Mouse (Mus musculus): ENCODE results near the gene C1qb. TPM values are rescaled to one million over a fixed set of nuclear protein-coding genes. Genes with fewer than 3 reads are reported as not detected.

The C1qb gene
- polyA plus RNA-seq, 1 experiment: 395 TPM

DNA sequence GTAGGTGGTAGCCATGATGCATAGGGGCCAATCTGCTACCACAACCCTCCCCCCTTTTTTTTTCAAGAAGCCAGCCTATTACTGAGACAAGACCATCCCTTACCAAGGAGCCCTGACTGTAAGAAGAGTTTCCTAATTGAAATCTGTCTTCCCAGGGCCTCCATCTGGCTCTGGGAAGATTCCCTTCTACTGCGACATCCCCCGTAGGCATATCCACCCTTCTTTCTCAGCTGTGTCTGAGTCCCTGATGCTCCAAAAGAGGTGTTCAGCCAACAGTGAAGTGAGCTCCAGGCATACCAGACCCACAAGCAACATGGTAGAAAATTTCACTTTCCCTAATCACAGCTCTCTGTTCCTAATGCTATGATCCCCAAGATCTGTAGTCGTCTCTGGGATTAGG lies 33.5 kb upstream of the C1qb start:
- no peaks in the 10 kb centered on the region for H3K27me3 ChIP-seq (ENCODE audit: control insufficient read depth, insufficient read depth, low read length)
- 76% methylated on average over 3 of the region's 3 CpGs for WGBS
- H3K27ac ChIP-seq (ENCODE audit: control insufficient read depth, insufficient read depth, low read length): no peak overlapping the region
- no peak for DNase-seq
- no peaks in the 10 kb centered on the region for H3K36me3 ChIP-seq (ENCODE audit: control insufficient read depth, insufficient read depth, low read length)
- no peak overlapping the region for H3K4me3 ChIP-seq (ENCODE audit: control insufficient read depth, insufficient read depth, low read length)
- no peaks in the 10 kb centered on the region for H3K4me1 ChIP-seq (replicated peaks; ENCODE audit: control insufficient read depth, insufficient read depth, low read length)
- TF ChIP-seq POLR2A (IDR thresholded peaks at IDR 0.05; ENCODE audit: control insufficient read depth, extremely low read depth, insufficient read depth, low read length, poor library complexity) (no peak), CTCF (IDR thresholded peaks at IDR 0.05; ENCODE audit: borderline replicate concordance, control insufficient read depth, extremely low read depth, insufficient read depth, low read length, poor library complexity) (no peak)

DNA sequence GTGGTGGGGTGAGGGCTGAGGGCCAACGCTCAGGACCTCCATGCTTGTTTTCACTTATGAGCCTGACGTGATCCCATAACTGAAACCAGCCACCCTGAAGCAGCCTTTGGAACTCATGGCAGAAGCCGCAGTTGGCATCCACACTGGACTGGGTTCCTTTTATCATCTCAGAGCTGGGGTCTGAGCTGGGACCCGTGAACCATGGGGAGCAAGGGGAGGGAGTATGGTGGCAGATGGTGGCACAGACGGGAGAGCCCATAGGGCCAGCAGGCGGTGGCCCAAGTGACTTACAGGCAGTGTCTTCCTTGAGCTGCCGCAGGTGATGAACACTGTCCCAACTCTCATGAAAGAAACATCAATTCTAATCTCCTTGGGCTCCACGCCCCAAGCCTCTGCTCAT lies 32.8 kb upstream of the C1qb start:
- DNase-seq: no peak
- H3K27me3 ChIP-seq (ENCODE audit: control insufficient read depth, insufficient read depth, low read length): no peaks in the 10 kb centered on the region
- H3K4me1 ChIP-seq (replicated peaks; ENCODE audit: control insufficient read depth, insufficient read depth, low read length): no peaks in the 10 kb centered on the region
- 89% methylated on average over 8 of the region's 8 CpGs for WGBS
- H3K4me3 ChIP-seq (ENCODE audit: control insufficient read depth, insufficient read depth, low read length): no peak overlapping the region
- no peak overlapping the region for H3K27ac ChIP-seq (ENCODE audit: control insufficient read depth, insufficient read depth, low read length)
- H3K36me3 ChIP-seq (ENCODE audit: control insufficient read depth, insufficient read depth, low read length): no peaks in the 10 kb centered on the region
- TF ChIP-seq POLR2A (IDR thresholded peaks at IDR 0.05; ENCODE audit: control insufficient read depth, extremely low read depth, insufficient read depth, low read length, poor library complexity) (no peak), CTCF (IDR thresholded peaks at IDR 0.05; ENCODE audit: borderline replicate concordance, control insufficient read depth, extremely low read depth, insufficient read depth, low read length, poor library complexity) (no peak)

DNA sequence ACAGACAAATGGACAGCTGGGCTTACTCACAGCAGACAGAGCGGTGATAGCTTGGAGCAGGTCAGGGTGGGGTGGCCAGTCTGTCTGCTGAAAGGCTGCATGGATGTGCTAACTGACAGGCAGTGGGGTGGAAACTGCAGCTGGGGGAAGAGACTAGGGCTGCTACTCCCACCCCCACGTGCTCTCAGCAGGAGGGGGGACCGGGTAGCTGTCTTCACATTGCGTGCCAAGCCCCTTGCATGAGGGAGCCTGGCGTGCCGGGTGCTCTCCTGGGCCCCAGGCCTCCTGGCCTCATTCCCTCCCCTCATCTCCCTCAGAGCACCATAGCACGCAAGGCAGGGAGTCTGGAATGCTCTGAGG lies 31.2 kb upstream of the C1qb start:
- 53% methylated on average over 7 of the region's 7 CpGs for WGBS
- TF ChIP-seq CTCF (IDR thresholded peaks at IDR 0.05; ENCODE audit: borderline replicate concordance, control insufficient read depth, extremely low read depth, insufficient read depth, low read length, poor library complexity): no peak
- TF ChIP-seq POLR2A (IDR thresholded peaks at IDR 0.05; ENCODE audit: control insufficient read depth, extremely low read depth, insufficient read depth, low read length, poor library complexity): no peak
- H3K4me1 ChIP-seq (replicated peaks; ENCODE audit: control insufficient read depth, insufficient read depth, low read length): no peaks in the 10 kb centered on the region
- DNase-seq: no peak
- H3K4me3 ChIP-seq (ENCODE audit: control insufficient read depth, insufficient read depth, low read length): no peak overlapping the region
- no peak overlapping the region for H3K27ac ChIP-seq (ENCODE audit: control insufficient read depth, insufficient read depth, low read length)
- H3K36me3 ChIP-seq (ENCODE audit: control insufficient read depth, insufficient read depth, low read length): no peaks in the 10 kb centered on the region
- H3K27me3 ChIP-seq (ENCODE audit: control insufficient read depth, insufficient read depth, low read length): no peaks in the 10 kb centered on the region

DNA sequence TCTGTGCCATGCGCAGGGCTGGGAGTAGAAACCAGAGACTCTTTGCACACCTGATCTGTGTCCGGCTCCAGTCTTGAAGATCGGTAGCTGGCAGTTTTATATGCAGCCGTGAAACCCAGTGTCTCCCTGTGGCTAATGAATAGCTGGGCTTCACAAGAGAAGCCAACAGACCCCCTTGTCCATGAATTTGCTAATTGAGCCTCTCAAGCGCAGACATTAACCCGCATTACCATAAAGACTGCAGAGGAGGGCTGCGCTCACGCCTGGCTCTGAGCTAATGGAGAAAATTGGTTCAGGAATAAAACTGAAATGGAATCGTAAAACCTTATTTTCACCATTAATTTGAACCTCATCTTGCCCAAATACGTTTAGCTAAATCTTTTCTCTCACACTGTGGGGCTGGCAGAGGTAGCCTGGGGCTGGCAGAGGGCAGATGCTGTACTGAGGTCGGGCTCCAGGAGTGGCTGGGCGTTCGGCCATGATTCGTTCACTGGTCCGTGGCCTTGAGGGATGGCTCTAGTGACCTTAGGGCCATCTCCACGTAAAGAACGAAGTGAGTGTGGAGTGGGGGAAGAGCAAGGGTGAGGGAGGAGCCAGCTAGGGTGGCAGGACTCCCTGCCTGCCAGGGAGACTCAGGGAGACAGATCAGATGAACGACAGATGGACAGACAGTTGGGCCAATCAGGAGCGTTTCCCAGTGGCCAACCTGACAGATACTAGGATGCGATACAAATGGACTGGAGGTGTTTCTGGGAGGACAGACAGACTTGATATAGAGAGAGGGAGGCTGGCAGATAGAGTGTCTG lies 30.6 kb upstream of the C1qb start:
- Histone ChIP-seq H3K27ac (ENCODE audit: control insufficient read depth, insufficient read depth, low read length) (no peak overlapping the region), H3K36me3 (ENCODE audit: control insufficient read depth, insufficient read depth, low read length) (no peaks in the 10 kb centered on the region), H3K27me3 (ENCODE audit: control insufficient read depth, insufficient read depth, low read length) (no peaks in the 10 kb centered on the region; the same call in 1 of the 2 replicates), H3K4me1 (replicated peaks; ENCODE audit: control insufficient read depth, insufficient read depth, low read length) (no peaks in the 10 kb centered on the region), H3K4me3 (ENCODE audit: control insufficient read depth, insufficient read depth, low read length) (no peak overlapping the region)
- 83% methylated on average over 20 of the region's 20 CpGs for WGBS
- no peak for DNase-seq
- TF ChIP-seq CTCF (IDR thresholded peaks at IDR 0.05; ENCODE audit: borderline replicate concordance, control insufficient read depth, extremely low read depth, insufficient read depth, low read length, poor library complexity) (no peak), POLR2A (IDR thresholded peaks at IDR 0.05; ENCODE audit: control insufficient read depth, extremely low read depth, insufficient read depth, low read length, poor library complexity) (no peak)

DNA sequence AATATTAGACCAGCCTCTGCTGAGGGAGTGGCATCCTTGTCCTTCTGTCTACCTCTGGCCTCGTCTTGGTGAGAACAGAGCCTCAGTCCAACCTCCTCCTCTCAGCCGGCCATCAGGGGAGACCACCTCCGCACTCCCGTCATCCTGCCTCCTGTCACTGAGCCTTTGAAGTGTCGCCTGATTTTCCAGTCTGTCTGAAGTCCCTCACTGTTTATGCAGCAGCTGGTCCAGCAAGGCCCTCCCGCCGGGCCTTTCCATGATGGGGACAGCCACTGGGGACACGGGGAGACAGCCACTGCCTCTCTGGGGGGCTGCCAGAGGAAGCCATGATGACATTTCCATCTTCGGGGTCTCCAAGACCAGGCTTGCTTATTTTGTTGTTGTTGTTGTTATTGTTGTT lies 26.9 kb upstream of the C1qb start:
- TF ChIP-seq CTCF (IDR thresholded peaks at IDR 0.05; ENCODE audit: borderline replicate concordance, control insufficient read depth, extremely low read depth, insufficient read depth, low read length, poor library complexity) (no peak), POLR2A (IDR thresholded peaks at IDR 0.05; ENCODE audit: control insufficient read depth, extremely low read depth, insufficient read depth, low read length, poor library complexity) (no peak)
- DNase-seq: no peak
- H3K36me3 ChIP-seq (ENCODE audit: control insufficient read depth, insufficient read depth, low read length): no peaks in the 10 kb centered on the region
- H3K27ac ChIP-seq (ENCODE audit: control insufficient read depth, insufficient read depth, low read length): no peak overlapping the region
- WGBS: 28% methylated on average over 9 of the region's 9 CpGs
- no peak overlapping the region for H3K4me3 ChIP-seq (ENCODE audit: control insufficient read depth, insufficient read depth, low read length)
- H3K27me3 ChIP-seq (ENCODE audit: control insufficient read depth, insufficient read depth, low read length): no peaks in the 10 kb centered on the region; the same call in 1 of the 2 replicates
- no peaks in the 10 kb centered on the region for H3K4me1 ChIP-seq (replicated peaks; ENCODE audit: control insufficient read depth, insufficient read depth, low read length)

DNA sequence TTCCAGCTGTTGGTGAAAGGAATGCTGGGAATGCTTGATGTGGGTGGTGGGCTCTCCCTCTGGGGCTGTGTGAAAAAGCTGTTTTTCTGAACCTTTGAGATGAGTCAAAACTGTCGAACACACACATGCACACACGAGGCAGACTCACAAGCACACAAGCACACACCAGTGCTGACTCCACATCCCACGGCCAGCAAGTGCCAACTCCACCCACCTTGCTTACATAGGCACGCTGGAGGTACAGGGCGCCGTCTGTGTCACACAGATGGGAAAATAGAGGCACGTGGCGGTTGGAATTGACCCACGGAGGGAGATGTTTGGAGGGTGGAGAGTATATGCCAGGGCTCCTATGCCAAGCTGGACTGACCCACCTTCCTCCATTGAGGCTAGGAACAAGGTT lies 25.8 kb upstream of the C1qb start:
- Histone ChIP-seq H3K4me1 (replicated peaks; ENCODE audit: control insufficient read depth, insufficient read depth, low read length) (no peaks in the 10 kb centered on the region), H3K27me3 (ENCODE audit: control insufficient read depth, insufficient read depth, low read length) (no peaks in the 10 kb centered on the region; the same call in 1 of the 2 replicates), H3K36me3 (ENCODE audit: control insufficient read depth, insufficient read depth, low read length) (no peaks in the 10 kb centered on the region), H3K4me3 (ENCODE audit: control insufficient read depth, insufficient read depth, low read length) (no peak overlapping the region), H3K27ac (ENCODE audit: control insufficient read depth, insufficient read depth, low read length) (no peak overlapping the region)
- TF ChIP-seq CTCF (IDR thresholded peaks at IDR 0.05; ENCODE audit: borderline replicate concordance, control insufficient read depth, extremely low read depth, insufficient read depth, low read length, poor library complexity) (no peak), POLR2A (IDR thresholded peaks at IDR 0.05; ENCODE audit: control insufficient read depth, extremely low read depth, insufficient read depth, low read length, poor library complexity) (no peak)
- no peak for DNase-seq
- 46% methylated on average over 9 of the region's 9 CpGs for WGBS
